Mouse (Mus musculus) embryonic fibroblast, embryonic 13.5 days (primary cell): ENCODE measurements around the gene Parp1.

Experiments
- CTCF ChIP-seq: IDR thresholded peaks from 2 replicates; pipeline ENCODE4 v1.5.1; 2011; ENCODE audit warnings: mild to moderate bottlenecking, control low read depth, low read length, moderate library complexity, borderline replicate concordance; ENCODE audit not compliant: insufficient read depth
- POLR2A ChIP-seq: IDR thresholded peaks from 2 replicates; pipeline ENCODE4 v1.6.1; 2011; ENCODE audit warnings: low read depth, mild to moderate bottlenecking, control low read depth, low read length, moderate library complexity

DNA sequence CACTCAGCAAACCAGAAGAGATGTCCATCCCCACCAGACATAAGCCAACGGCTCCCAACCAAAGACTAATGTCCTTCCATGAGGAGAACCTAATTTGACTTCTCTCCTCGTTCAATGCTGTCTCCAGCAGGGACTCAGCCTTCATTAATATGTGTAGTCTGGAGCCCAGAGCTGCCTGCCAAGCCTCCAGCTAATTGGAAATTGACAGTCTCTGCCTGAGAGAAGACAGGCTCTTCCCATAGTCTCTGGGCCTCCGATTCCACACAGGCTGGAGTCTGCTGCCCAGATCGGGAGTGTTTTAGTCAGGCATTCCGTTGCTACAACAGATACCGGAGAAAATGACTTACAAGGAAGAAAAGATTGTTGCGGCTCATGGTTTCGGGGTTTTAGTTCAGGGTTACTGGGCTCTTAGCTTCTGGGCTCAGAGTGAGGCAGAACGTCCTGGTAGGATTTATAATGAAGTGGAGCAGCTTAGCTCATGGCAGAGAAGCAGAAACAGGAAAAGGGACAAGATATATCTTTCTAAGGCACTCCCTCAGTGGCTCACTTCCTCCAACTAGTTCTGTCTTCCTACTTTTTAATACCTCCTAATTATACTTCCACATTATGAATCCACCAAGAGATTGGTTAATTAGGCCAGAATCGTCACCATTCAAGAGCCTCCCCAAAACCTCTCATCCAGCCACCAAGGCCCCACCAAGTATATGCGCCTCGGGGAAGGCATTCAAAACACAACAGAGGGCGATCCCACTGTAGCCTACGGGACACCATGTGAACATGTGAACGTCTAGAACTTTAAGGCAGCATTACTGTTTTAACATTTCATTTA is 26.6 kb upstream of the Parp1 start:
- no peak for TF ChIP-seq CTCF
- TF ChIP-seq POLR2A = no peak
